Mouse (Mus musculus) hindbrain, embryonic 11.5 days (tissue): ENCODE results near the gene Foxn3. TPM values are rescaled to one million over a fixed set of nuclear protein-coding genes. Genes with fewer than 3 reads are reported as not detected.

Source experiments
- ATAC-seq: fragments of 200-750 bp; cut with Nextera tagmentation; 2 replicates; pipeline ENCODE4 v1.8.0; 2017; ENCODE audit warnings: mild to moderate bottlenecking, moderate TSS enrichment, moderate library complexity; ENCODE audit not compliant: low FRiP score
- DNase-seq: peaks from one replicate; pipeline ENCODE4 v3.0.0-alpha.2; 2015; ENCODE audit warnings: low spot score
- H3K27ac ChIP-seq: fragments of 300-500 bp; sonication (generic); 2 replicates; pipeline ENCODE4 v1.5.1; 2014; ENCODE audit warnings: mild to moderate bottlenecking, low read depth, low read length
- H3K27me3 ChIP-seq: fragments of 300-500 bp; sonication (generic); 2 replicates; pipeline ENCODE4 v1.6.1; 2014; ENCODE audit warnings: mild to moderate bottlenecking, low read length, moderate library complexity, mixed read lengths; ENCODE audit not compliant: control insufficient read depth, insufficient read depth
- H3K36me3 ChIP-seq: fragments of 300-500 bp; sonication (generic); 2 replicates; pipeline ENCODE4 v1.6.1; 2014; ENCODE audit warnings: mild to moderate bottlenecking, low read length, moderate library complexity, mixed read lengths; ENCODE audit not compliant: control insufficient read depth, insufficient read depth
- H3K4me1 ChIP-seq: fragments of 300-500 bp; sonication (generic); replicated peaks from 2 replicates; pipeline ENCODE4 v1.6.1; 2014; ENCODE audit warnings: low read length, mixed read lengths; ENCODE audit not compliant: control insufficient read depth, insufficient read depth
- H3K4me2 ChIP-seq: fragments of 300-500 bp; sonication (generic); replicated peaks from 2 replicates; pipeline ENCODE4 v1.6.1; 2014; ENCODE audit warnings: mild to moderate bottlenecking, low read depth, low read length
- H3K4me3 ChIP-seq: fragments of 300-500 bp; sonication (generic); 2 replicates; pipeline ENCODE4 v1.5.1; 2014; ENCODE audit warnings: low read depth, low read length
- H3K9ac ChIP-seq: fragments of 300-500 bp; sonication (generic); 2 replicates; pipeline ENCODE4 v1.6.1; 2014; ENCODE audit warnings: low read depth, low read length
- H3K9me3 ChIP-seq: fragments of 300-500 bp; sonication (generic); 2 replicates; pipeline ENCODE4 v1.6.1; 2016; ENCODE audit warnings: low read length; ENCODE audit not compliant: control insufficient read depth
- WGBS: fragments of 180-500 bp; shearing (Covaris S2); extraction: QIAGEN DNeasy Blood & Tissue Kit; methylation state at CpG from one replicate; pipeline ENCODE4 v1.1.7; 2014; 5-methylcytosine and 5-hydroxymethylcytosine counted together
- polyA plus RNA-seq: library from polyadenylated mRNA; unstranded; fragments of >200 nt; fragmentation: Nextera tagmentation; extraction: Ambion mirVana; gene quantifications from 2 replicates; pipeline ENCODE4 v1.2.1, GENCODE M21; 2014

The Foxn3 gene
- polyA plus RNA-seq, 1 experiment from 2014 or later: 91.6 TPM

DNA sequence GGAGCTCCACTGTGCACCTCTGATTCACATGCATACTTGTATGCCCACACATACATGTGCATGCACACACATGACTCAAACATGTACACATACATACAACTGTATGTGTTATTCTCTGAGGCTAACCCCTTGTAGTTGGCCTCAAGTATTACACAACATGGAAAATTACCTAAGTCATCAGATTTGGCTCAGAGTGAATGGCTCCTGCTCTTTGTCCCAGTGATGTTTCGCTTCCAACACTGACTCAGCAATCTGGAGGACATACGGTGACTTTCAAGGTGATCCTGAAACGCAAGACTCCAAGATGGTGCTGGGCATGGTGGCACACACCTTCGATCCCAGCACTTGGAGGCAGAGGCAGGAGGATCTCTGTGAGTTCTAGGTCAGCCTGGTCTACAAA lies 375.7 kb downstream of the Foxn3 start:
- Histone ChIP-seq H3K4me3 (no peak overlapping the region), H3K9ac (no peak overlapping the region), H3K4me2 (no peak overlapping the region), H3K4me1 (no peaks in the 10 kb centered on the region), H3K9me3 (no peaks in the 10 kb centered on the region), H3K36me3 (no peaks in the 10 kb centered on the region), H3K27me3 (no peaks in the 10 kb centered on the region), H3K27ac (no peak overlapping the region)
- DNase-seq: no peak
- no peak for ATAC-seq
- 97% methylated on average over 4 of the region's 4 CpGs for WGBS

DNA sequence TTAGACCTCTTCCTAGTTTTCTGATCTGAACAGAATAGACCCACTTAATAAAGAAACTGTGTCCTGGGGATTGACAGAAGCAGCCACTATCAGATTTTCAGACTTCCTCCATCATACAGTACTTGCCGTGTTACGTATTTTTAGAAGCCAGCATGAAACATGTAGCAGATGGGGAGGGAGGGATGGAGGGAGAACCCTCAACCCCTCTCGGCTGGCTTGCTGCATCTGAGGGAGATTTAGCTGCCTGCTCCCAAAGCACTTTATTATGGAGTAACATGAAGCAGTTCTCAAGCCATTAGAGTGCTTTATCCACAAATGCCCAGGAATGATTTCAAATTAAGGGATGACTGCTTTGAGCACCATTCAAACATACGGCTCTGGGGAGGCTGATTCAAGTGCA lies 377.1 kb downstream of the Foxn3 start:
- Histone ChIP-seq H3K9me3 (no peaks in the 10 kb centered on the region), H3K4me3 (no peak overlapping the region), H3K36me3 (no peaks in the 10 kb centered on the region), H3K27ac (no peak overlapping the region), H3K27me3 (no peaks in the 10 kb centered on the region), H3K4me1 (no peaks in the 10 kb centered on the region), H3K9ac (no peak overlapping the region), H3K4me2 (no peak overlapping the region)
- 72% methylated on average over 4 of the region's 4 CpGs for WGBS
- no peak for ATAC-seq
- no peak for DNase-seq

DNA sequence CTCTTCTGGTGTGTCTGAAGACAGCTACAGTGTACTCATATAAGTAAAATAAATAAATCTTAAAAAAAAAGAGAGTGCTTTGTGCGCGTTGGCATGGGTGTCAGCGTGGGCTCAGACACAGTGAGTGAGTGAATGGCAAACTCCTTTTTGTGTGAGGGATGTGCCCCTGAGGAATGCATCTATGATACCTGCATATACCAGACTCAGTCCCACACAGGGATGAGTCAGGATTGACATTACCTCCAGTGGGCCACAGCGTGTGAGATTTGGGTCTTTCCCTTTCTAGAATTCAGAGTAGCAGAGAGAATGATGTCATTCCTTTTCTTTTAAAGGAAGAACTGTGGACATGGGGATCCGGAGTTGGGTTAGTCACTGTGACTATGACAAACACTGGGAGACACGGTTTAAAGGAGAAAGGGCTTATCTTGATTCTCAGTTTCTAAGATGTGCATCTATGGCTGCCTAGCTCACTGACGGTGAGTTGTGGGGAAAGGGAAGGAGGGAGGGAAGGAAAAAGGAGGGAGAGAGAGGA lies 380.1 kb downstream of the Foxn3 start:
- H3K4me3 ChIP-seq: no peak overlapping the region
- no peaks in the 10 kb centered on the region for H3K36me3 ChIP-seq
- H3K27ac ChIP-seq: no peak overlapping the region
- H3K9me3 ChIP-seq: no peaks in the 10 kb centered on the region
- ATAC-seq: no peak
- no peak overlapping the region for H3K9ac ChIP-seq
- no peak for DNase-seq
- H3K4me2 ChIP-seq: no peak overlapping the region
- WGBS: 84% methylated on average over 7 of the region's 7 CpGs
- H3K27me3 ChIP-seq: no peaks in the 10 kb centered on the region
- H3K4me1 ChIP-seq: no peaks in the 10 kb centered on the region

DNA sequence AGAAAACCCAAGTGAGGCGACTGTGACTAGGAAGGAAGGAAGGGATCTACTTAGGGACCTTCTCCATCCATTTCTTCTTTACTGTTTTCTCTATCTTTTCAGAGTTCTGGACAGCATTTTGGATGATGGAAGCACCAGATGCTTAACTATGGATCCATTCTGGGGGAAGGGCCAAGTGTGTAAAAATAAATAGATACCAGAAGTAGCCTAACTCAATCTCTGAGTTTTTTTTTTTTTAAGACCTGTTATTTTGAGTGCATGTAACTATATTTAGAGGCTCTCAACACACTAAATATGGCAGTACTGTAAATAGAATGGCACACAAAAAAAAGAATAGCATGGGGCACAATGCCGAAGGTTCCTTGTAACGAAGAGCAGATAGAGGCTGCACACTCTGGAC lies 381.0 kb downstream of the Foxn3 start:
- 90% methylated on average over 3 of the region's 3 CpGs for WGBS
- H3K36me3 ChIP-seq: no peaks in the 10 kb centered on the region
- DNase-seq (no peak), ATAC-seq (no peak)
- no peak overlapping the region for H3K27ac ChIP-seq
- H3K9ac ChIP-seq: no peak overlapping the region
- no peaks in the 10 kb centered on the region for H3K4me1 ChIP-seq
- no peaks in the 10 kb centered on the region for H3K9me3 ChIP-seq
- H3K27me3 ChIP-seq: no peaks in the 10 kb centered on the region
- H3K4me3 ChIP-seq: no peak overlapping the region
- no peak overlapping the region for H3K4me2 ChIP-seq

DNA sequence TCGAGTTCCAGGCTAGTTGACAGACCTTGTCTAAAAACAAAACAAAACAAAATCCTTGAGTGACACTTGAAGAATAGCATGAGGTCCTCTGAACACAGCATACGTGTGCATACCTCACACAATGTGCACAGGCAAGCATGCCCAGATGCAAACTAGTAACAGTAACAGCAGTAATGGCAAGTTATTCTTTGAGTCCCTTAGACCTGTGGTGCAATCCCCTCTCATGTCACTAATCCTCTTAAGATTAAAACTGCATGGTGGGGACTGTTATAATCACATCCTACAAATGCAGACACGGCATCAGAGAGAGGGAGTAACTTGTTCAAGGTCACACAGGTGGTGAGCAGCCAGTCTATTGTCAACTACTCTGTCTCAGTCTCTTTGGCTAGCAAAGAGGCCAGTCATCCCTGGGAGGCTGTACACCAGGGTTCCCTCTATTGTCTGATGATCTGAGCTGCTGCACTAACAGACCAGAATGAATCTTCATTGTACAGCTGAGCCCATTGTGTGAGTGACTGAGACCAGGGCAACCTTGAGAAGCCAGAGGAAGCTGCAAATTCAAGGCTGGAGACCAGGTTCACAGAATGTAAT lies 383.1 kb downstream of the Foxn3 start:
- WGBS: 68% methylated on average over 3 of the region's 3 CpGs
- no peak overlapping the region for H3K27ac ChIP-seq
- no peak for ATAC-seq

DNA sequence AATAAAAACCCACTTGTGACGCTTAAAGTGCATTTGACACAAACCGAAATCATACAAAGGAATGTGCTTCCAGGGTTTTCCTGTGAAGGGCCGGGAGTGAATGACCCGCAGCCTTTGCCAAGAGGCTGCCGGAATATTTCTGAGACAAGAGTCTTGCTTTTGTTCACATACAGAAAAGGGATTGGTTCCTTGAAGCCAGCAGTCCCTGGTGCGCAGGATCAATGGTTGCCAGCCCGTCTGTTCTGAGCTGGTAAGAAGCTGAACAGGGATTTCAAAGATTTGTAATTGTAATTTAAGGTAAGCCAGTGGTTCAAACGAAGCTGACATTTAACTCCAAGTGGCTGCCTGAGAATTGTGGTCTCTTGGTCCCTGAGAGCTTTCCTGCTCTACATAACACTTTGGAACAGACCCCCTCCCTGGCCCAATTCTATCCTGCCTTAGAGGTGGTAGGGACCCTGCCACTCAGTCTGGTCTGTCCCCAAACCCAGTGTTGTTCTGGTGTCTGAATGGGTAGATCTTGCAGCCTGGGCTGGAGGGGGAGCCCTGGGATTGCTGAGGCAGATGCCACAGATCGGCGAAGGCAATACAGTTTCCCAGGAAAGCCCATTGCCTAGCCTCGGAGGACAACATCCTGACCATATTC lies 388.3 kb downstream of the Foxn3 start:
- Histone ChIP-seq H3K9me3 (no peaks in the 10 kb centered on the region), H3K9ac (no peak overlapping the region), H3K27me3 (no peaks in the 10 kb centered on the region), H3K36me3 (no peaks in the 10 kb centered on the region), H3K27ac (no peak overlapping the region), H3K4me3 (no peak overlapping the region), H3K4me2 (no peak overlapping the region), H3K4me1 (no peaks in the 10 kb centered on the region)
- DNase-seq: no peak
- no peak for ATAC-seq
- 78% methylated on average over 11 of the region's 11 CpGs for WGBS

More for the DNA sequence above, 383.1 kb downstream of the Foxn3 start:
- no peak overlapping the region for H3K4me2 ChIP-seq
- no peaks in the 10 kb centered on the region for H3K27me3 ChIP-seq
- DNase-seq: no peak
- no peaks in the 10 kb centered on the region for H3K4me1 ChIP-seq
- no peak overlapping the region for H3K9ac ChIP-seq
- no peaks in the 10 kb centered on the region for H3K9me3 ChIP-seq
- H3K4me3 ChIP-seq: no peak overlapping the region
- H3K36me3 ChIP-seq: no peaks in the 10 kb centered on the region

DNA sequence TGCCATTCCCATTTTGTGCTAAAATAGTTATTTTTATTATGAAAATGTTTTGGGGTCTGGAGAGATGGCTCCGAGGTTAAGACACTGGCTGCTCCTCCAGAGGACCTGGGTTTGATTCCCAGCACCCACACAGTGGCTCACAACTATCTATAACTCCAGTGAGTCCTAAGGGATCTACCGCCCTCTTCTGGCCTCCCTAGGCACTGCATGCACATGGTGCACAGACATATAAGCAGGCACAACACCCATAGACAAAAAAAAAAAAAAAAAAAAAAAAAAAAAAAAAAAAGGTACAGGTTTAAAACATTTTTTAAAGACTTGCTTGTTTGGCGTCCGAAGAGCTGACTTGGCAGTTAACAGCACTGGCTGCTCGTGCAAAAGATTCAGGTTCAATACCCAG lies 391.2 kb downstream of the Foxn3 start:
- WGBS: 87% methylated on average over 5 of the region's 5 CpGs
- Histone ChIP-seq H3K4me3 (no peak overlapping the region), H3K9ac (no peak overlapping the region), H3K4me2 (no peak overlapping the region), H3K4me1 (no peaks in the 10 kb centered on the region), H3K27me3 (no peaks in the 10 kb centered on the region), H3K27ac (no peak overlapping the region), H3K9me3 (no peaks in the 10 kb centered on the region), H3K36me3 (no peaks in the 10 kb centered on the region)
- ATAC-seq: no peak
- no peak for DNase-seq

DNA sequence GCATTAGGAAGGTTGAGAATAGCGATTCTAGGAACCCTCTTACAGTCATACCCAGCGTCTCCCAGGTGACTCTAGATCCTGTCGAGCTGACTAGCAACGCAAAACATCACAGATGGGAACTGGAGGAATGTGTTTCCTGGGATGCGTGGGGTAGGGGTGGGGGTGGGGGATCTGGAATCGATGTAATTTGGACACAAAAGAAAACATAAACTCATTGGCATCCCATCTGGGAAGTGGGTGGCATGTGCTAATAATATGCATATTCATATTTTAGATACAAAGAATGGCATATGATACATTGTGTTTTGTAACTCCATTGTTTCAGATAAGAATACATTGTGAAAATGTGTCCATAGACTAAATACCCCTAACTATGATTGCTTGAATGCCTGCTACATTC lies 393.5 kb downstream of the Foxn3 start:
- Histone ChIP-seq H3K9ac (no peak overlapping the region), H3K4me3 (no peak overlapping the region), H3K4me2 (no peak overlapping the region), H3K36me3 (no peaks in the 10 kb centered on the region), H3K4me1 (no peaks in the 10 kb centered on the region), H3K9me3 (no peaks in the 10 kb centered on the region), H3K27ac (no peak overlapping the region), H3K27me3 (no peaks in the 10 kb centered on the region)
- ATAC-seq: no peak
- 88% methylated on average over 6 of the region's 6 CpGs for WGBS
- no peak for DNase-seq

DNA sequence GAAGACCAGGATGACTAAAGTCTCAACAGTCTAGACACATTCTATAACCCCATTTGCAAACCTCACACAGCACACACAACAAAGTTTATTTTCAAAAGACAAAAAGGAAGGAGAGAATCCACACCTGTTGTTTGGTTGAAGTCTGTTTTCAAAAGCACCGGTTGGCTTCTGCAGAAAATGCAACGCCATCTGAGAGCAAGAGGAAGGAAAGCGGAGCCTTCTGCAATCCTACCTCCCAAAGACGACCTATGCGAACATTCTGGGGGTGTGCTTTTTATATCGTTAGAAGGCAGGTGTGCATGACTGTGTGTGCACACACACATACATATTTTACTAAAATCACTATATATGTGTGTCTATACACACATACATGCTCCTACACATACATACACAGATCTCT lies 397.3 kb downstream of the Foxn3 start:
- no peaks in the 10 kb centered on the region for H3K27me3 ChIP-seq
- WGBS: 96% methylated on average over 6 of the region's 6 CpGs
- no peak for DNase-seq

More for the DNA sequence above, 397.3 kb downstream of the Foxn3 start:
- Histone ChIP-seq H3K9me3 (no peaks in the 10 kb centered on the region), H3K27ac (no peak overlapping the region), H3K4me1 (peaks cover 2% of the 10 kb centered on the region; the same call in 1 of the 2 replicates), H3K9ac (no peak overlapping the region), H3K4me2 (no peak overlapping the region), H3K36me3 (no peaks in the 10 kb centered on the region), H3K4me3 (no peak overlapping the region)
- no peak for ATAC-seq
